Mouse (Mus musculus): ENCODE results near the gene Rps6kl1. TPM values are rescaled to one million over a fixed set of nuclear protein-coding genes. Genes with fewer than 3 reads are reported as not detected.

Gene Rps6kl1
- polyA plus RNA-seq, 1 experiment, result 0.89 TPM

DNA sequence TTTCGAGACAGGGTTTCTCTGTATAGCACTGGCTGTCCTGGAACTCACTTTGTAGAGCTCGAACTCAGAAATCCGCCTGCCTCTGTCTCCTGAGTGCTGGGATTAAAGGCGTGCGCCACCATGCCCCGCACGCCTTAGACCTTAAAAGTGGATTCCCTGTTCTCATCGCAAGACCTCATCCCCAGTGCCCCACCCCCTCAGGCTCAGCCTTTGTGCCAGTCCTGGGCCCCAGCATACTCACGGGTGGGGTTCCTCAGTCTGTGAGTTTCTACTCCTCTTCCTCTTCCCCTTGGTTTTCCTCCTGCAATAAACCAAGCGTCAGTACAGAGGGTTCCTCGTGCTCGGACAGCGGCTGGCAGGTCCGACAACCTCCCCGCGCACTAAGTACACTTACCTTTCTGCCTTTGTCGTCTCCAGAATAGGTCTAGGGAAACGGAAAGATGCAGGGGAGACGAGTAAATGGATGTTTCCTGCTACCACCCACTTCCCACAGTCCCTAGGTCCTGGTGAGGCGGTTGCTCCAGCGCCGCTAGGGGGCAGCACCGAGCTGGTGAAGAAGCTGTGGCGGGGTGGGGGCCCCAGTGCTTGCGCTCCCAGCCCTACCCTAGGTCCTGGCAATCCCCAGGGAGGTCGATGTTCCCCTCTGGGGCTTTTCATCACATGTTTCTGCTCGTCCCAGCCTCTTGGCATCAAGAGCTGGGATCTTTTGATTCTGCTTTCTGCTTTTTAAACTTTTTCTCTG is 18.2 kb upstream of the Rps6kl1 start:
- no peak overlapping the region for H3K27ac ChIP-seq (ENCODE audit: insufficient read depth, low read depth, low read length)
- no peaks in the 10 kb centered on the region for H3K36me3 ChIP-seq (ENCODE audit: control insufficient read depth, insufficient read depth, low read length)
- TF ChIP-seq POLR2A (IDR thresholded peaks at IDR 0.05; ENCODE audit: low read depth, low read length) (no peak), CTCF (conservative IDR thresholded peaks at IDR 0.05; ENCODE audit: insufficient read depth, insufficient read length, low read depth, low read length) (peak; percentile 79)
- WGBS, result 33% methylated on average over 27 of the region's 27 CpGs
- H3K27me3 ChIP-seq (replicated peaks; ENCODE audit: control insufficient read depth, insufficient read depth, low read length), result no peaks in the 10 kb centered on the region
- peak; percentile 70 for DNase-seq
- H3K4me1 ChIP-seq (ENCODE audit: control insufficient read depth, insufficient read depth, low read length), result peaks cover 2% of the 10 kb centered on the region; the same call in 1 of the 2 replicates
- H3K4me3 ChIP-seq (ENCODE audit: insufficient read depth, low read depth, low read length), result no peak overlapping the region

DNA sequence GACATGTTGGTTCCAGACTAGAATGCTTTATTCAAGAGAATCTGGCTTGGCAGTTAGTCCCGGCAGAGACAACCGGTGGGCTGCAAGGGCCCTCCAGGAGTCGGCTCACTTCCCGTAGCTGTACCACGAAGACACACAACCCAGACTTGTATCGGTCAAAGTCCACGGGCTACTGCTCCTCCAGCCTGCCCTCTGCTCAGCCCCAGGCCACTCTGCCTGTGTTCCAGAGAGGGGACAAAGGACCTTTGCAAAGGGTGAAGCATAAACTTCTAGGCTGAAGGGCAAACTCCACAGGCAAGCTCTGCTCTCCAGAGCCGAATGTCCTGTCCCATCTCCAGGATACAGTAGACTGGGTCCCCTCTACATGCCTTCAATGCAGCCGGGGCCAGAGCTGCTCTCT is 15.6 kb upstream of the Rps6kl1 start:
- peaks cover 2% of the 10 kb centered on the region; the same call in 1 of the 2 replicates for H3K4me1 ChIP-seq (ENCODE audit: control insufficient read depth, insufficient read depth, low read length)
- H3K27ac ChIP-seq (ENCODE audit: insufficient read depth, low read depth, low read length), result no peak overlapping the region
- peak; percentile 74 for DNase-seq
- no peaks in the 10 kb centered on the region for H3K27me3 ChIP-seq (replicated peaks; ENCODE audit: control insufficient read depth, insufficient read depth, low read length)
- 59% methylated on average over 9 of the region's 9 CpGs for WGBS
- TF ChIP-seq CTCF (conservative IDR thresholded peaks at IDR 0.05; ENCODE audit: insufficient read depth, insufficient read length, low read depth, low read length) (no peak), POLR2A (IDR thresholded peaks at IDR 0.05; ENCODE audit: low read depth, low read length) (no peak)
- no peak overlapping the region for H3K4me3 ChIP-seq (ENCODE audit: insufficient read depth, low read depth, low read length)
- H3K36me3 ChIP-seq (ENCODE audit: control insufficient read depth, insufficient read depth, low read length), result no peaks in the 10 kb centered on the region

DNA sequence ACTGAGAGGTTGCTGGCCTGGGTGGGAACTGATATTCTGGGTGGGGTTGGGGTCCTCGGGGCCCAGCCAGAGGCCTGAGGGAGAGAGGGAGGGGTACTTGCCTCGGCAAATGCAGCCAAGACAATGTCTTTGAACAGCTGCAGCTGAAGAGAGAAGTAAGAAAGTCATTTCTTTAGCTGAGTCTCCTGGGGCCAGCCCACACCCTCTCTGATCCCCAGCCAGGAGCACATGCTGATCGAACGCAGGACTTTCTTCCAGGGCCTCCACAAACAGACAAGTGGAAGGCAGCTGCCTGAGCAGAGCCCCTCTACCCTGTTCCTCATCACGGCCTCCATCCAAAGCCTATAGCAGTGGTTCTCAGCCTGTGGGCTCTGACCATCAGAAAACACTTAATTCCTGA is 13.9 kb upstream of the Rps6kl1 start:
- DNase-seq, result no peak
- Histone ChIP-seq H3K4me1 (ENCODE audit: control insufficient read depth, insufficient read depth, low read length) (peaks cover 2% of the 10 kb centered on the region; the same call in 1 of the 2 replicates), H3K4me3 (ENCODE audit: insufficient read depth, low read depth, low read length) (no peak overlapping the region), H3K27ac (ENCODE audit: insufficient read depth, low read depth, low read length) (no peak overlapping the region), H3K27me3 (replicated peaks; ENCODE audit: control insufficient read depth, insufficient read depth, low read length) (no peaks in the 10 kb centered on the region), H3K36me3 (ENCODE audit: control insufficient read depth, insufficient read depth, low read length) (no peaks in the 10 kb centered on the region)
- no peak for TF ChIP-seq POLR2A (IDR thresholded peaks at IDR 0.05; ENCODE audit: low read depth, low read length)
- TF ChIP-seq CTCF (conservative IDR thresholded peaks at IDR 0.05; ENCODE audit: insufficient read depth, insufficient read length, low read depth, low read length), result no peak
- WGBS, result 87% methylated on average over 5 of the region's 5 CpGs

DNA sequence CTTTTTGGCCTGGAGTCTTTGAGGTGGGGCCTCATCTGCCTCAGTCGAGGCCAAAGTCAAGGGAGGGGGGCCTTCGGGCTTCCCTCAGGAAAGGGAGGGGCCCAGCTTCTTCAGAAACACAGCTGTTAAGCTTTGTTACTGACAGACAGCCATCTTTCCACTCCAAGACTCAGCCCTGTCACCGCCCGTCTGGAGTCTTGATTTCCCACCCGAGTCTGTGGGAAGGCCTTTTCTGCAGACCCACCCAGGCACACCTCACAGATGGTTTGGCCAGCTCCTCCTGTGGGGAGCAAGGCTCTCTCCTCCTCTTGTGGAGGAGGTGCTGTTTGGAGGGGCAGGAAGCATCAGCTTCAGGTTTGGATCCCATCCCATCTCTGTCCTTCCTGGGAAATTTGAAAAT is 8.5 kb upstream of the Rps6kl1 start:
- H3K4me1 ChIP-seq (ENCODE audit: control insufficient read depth, insufficient read depth, low read length), result no peaks in the 10 kb centered on the region
- TF ChIP-seq CTCF (conservative IDR thresholded peaks at IDR 0.05; ENCODE audit: insufficient read depth, insufficient read length, low read depth, low read length) (no peak), POLR2A (IDR thresholded peaks at IDR 0.05; ENCODE audit: low read depth, low read length) (no peak)
- no peak overlapping the region for H3K27ac ChIP-seq (ENCODE audit: insufficient read depth, low read depth, low read length)
- 69% methylated on average over 5 of the region's 5 CpGs for WGBS
- no peaks in the 10 kb centered on the region for H3K36me3 ChIP-seq (ENCODE audit: control insufficient read depth, insufficient read depth, low read length)
- no peak for DNase-seq
- no peaks in the 10 kb centered on the region for H3K27me3 ChIP-seq (replicated peaks; ENCODE audit: control insufficient read depth, insufficient read depth, low read length)
- no peak overlapping the region for H3K4me3 ChIP-seq (ENCODE audit: insufficient read depth, low read depth, low read length)

DNA sequence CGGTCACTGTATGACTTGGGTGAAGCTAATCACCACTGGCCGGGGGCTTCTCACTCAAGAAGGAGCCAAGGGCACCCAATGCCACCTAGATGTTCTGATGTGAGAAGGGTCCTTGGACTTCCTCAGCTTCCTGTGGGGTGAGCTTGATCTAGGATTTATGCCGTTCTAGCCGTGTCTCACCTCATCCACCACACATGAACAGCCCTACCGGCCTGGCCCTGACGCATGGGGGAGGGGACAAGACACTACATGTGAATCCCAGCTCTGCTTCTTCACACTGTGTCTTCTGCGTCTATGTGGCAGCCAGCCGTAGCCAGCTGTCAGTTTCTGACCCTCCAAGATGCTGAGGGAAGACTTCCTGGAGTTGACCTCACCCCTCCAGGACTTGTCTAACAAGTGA is 7.7 kb upstream of the Rps6kl1 start:
- Histone ChIP-seq H3K4me1 (ENCODE audit: control insufficient read depth, insufficient read depth, low read length) (no peaks in the 10 kb centered on the region), H3K4me3 (ENCODE audit: insufficient read depth, low read depth, low read length) (no peak overlapping the region), H3K27ac (ENCODE audit: insufficient read depth, low read depth, low read length) (no peak overlapping the region), H3K27me3 (replicated peaks; ENCODE audit: control insufficient read depth, insufficient read depth, low read length) (no peaks in the 10 kb centered on the region), H3K36me3 (ENCODE audit: control insufficient read depth, insufficient read depth, low read length) (no peaks in the 10 kb centered on the region)
- no peak for DNase-seq
- TF ChIP-seq CTCF (conservative IDR thresholded peaks at IDR 0.05; ENCODE audit: insufficient read depth, insufficient read length, low read depth, low read length) (no peak), POLR2A (IDR thresholded peaks at IDR 0.05; ENCODE audit: low read depth, low read length) (no peak)
- WGBS, result 90% methylated on average over 8 of the region's 8 CpGs

DNA sequence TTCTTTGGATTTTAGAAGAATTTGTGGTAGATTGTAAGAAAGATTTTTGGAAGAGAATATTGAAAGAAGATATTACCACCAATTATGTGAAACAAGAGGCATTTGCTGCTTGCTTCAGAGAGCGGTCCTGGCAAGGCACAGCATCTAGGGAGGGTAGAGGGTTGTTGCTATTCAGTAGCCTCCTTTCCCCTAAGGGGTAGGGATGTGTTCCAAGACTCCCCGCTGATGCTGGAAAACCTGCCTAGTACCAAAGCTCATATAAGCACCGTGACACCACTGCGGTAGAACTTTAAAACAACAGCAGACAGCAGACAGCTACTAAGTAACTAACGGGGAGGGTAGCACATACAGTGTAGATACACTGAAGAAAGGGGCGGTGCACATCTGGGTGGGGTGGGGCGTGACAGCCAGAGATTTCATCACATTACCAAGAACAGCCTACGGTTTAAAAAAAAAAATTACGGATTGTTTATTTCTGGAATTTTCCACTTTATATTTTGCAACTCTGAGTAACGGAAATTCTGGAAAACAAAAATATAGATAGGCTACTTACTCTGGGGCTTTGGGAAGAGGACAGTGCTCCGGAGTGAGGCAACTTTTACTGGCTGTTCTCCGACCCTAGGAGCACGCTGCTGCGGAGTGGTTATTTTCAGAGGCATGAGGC is 6.9 kb upstream of the Rps6kl1 start:
- Histone ChIP-seq H3K27me3 (replicated peaks; ENCODE audit: control insufficient read depth, insufficient read depth, low read length) (no peaks in the 10 kb centered on the region), H3K27ac (ENCODE audit: insufficient read depth, low read depth, low read length) (no peak overlapping the region), H3K36me3 (ENCODE audit: control insufficient read depth, insufficient read depth, low read length) (no peaks in the 10 kb centered on the region), H3K4me3 (ENCODE audit: insufficient read depth, low read depth, low read length) (no peak overlapping the region), H3K4me1 (ENCODE audit: control insufficient read depth, insufficient read depth, low read length) (no peaks in the 10 kb centered on the region)
- TF ChIP-seq POLR2A (IDR thresholded peaks at IDR 0.05; ENCODE audit: low read depth, low read length) (no peak), CTCF (conservative IDR thresholded peaks at IDR 0.05; ENCODE audit: insufficient read depth, insufficient read length, low read depth, low read length) (no peak)
- DNase-seq, result no peak
- 91% methylated on average over 14 of the region's 14 CpGs for WGBS

DNA sequence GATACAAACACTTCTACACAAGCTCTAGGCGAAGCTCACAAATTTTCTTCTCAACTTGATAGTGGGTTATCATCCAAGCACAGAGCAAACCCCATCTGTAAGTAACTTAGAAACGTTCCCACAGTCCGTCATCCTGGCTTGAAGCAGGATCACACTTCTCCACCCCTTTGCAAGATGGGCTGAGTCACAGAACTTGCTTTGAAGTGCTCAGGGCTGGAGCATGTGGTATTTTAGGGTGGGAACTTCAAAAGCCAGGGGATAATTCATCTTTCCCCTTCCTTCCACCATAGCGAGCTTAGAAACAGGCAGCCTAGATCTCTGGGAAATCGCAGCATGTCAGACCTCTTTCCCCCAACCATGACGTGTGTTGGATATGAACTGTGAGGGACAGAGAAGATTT is 5.3 kb upstream of the Rps6kl1 start:
- H3K4me3 ChIP-seq (ENCODE audit: insufficient read depth, low read depth, low read length), result no peak overlapping the region
- 39% methylated on average over 6 of the region's 6 CpGs for WGBS
- no peaks in the 10 kb centered on the region for H3K27me3 ChIP-seq (replicated peaks; ENCODE audit: control insufficient read depth, insufficient read depth, low read length)
- H3K27ac ChIP-seq (ENCODE audit: insufficient read depth, low read depth, low read length), result no peak overlapping the region
- DNase-seq, result no peak
- no peaks in the 10 kb centered on the region for H3K4me1 ChIP-seq (ENCODE audit: control insufficient read depth, insufficient read depth, low read length)
- TF ChIP-seq CTCF (conservative IDR thresholded peaks at IDR 0.05; ENCODE audit: insufficient read depth, insufficient read length, low read depth, low read length) (no peak), POLR2A (IDR thresholded peaks at IDR 0.05; ENCODE audit: low read depth, low read length) (no peak)
- no peaks in the 10 kb centered on the region for H3K36me3 ChIP-seq (ENCODE audit: control insufficient read depth, insufficient read depth, low read length)

Measured in kidney, adult 2 months (tissue).